Mouse (Mus musculus) MN1 (cell line): ENCODE measurements around the gene Ttc21a.
"Not testable (repeated sequence)": the region's sequence is repeated elsewhere in the genome, so short reads cannot be mapped to it uniquely, and the experiment has no call there.

Experiments
- DNase-seq: peaks from one replicate; pipeline ENCODE4 v3.0.0-alpha.2; 2016; ENCODE audit warnings: low spot score

Ttc21a gene

GRCm38 (mm10) chr9:119998776-119999175 lies 61.4 kb downstream of the Ttc21a start:
- no peak for DNase-seq

- DNase-seq, result no peak
Measured at GRCm38 (mm10) chr9:119999636-120000035, 62.2 kb downstream of the Ttc21a start.

GRCm38 (mm10) chr9:120000761-120001160 lies 63.4 kb downstream of the Ttc21a start:
- no peak for DNase-seq

GRCm38 (mm10) chr9:120001945-120002725 lies 64.7 kb downstream of the Ttc21a start:
- DNase-seq, result no peak

GRCm38 (mm10) chr9:120002893-120003292 lies 65.5 kb downstream of the Ttc21a start:
- DNase-seq, result no peak

GRCm38 (mm10) chr9:120005936-120006335 lies 68.5 kb downstream of the Ttc21a start:
- DNase-seq, result no peak

- DNase-seq, result no peak
Measured at GRCm38 (mm10) chr9:120007833-120008232, 70.4 kb downstream of the Ttc21a start.

- no peak for DNase-seq
Measured at GRCm38 (mm10) chr9:120009226-120009841, 71.9 kb downstream of the Ttc21a start.

- DNase-seq, result no peak
Measured at GRCm38 (mm10) chr9:120009871-120010270, 72.5 kb downstream of the Ttc21a start.

GRCm38 (mm10) chr9:120010781-120011511 lies 73.5 kb downstream of the Ttc21a start:
- peak; percentile 97 for DNase-seq

GRCm38 (mm10) chr9:120011533-120011932 lies 74.1 kb downstream of the Ttc21a start:
- peak; percentile 94 for DNase-seq

GRCm38 (mm10) chr9:120012161-120012560 lies 74.8 kb downstream of the Ttc21a start:
- DNase-seq, result not testable (repeated sequence)

- DNase-seq, result peak; percentile 53
Measured at GRCm38 (mm10) chr9:120012781-120013180, 75.4 kb downstream of the Ttc21a start.

- no peak for DNase-seq
Measured at GRCm38 (mm10) chr9:120013251-120013820, 75.9 kb downstream of the Ttc21a start.

- DNase-seq, result no peak
Measured at GRCm38 (mm10) chr9:120014828-120015227, 77.4 kb downstream of the Ttc21a start.

GRCm38 (mm10) chr9:120016956-120017355 lies 79.5 kb downstream of the Ttc21a start:
- no peak for DNase-seq
